Mouse (Mus musculus): ENCODE measurements around the gene Wwox. TPM values are rescaled to one million over a fixed set of nuclear protein-coding genes. Genes with fewer than 3 reads are reported as not detected.

Wwox gene
- polyA plus RNA-seq, 1 experiment from 2014 or later, result 13.8 TPM

DNA sequence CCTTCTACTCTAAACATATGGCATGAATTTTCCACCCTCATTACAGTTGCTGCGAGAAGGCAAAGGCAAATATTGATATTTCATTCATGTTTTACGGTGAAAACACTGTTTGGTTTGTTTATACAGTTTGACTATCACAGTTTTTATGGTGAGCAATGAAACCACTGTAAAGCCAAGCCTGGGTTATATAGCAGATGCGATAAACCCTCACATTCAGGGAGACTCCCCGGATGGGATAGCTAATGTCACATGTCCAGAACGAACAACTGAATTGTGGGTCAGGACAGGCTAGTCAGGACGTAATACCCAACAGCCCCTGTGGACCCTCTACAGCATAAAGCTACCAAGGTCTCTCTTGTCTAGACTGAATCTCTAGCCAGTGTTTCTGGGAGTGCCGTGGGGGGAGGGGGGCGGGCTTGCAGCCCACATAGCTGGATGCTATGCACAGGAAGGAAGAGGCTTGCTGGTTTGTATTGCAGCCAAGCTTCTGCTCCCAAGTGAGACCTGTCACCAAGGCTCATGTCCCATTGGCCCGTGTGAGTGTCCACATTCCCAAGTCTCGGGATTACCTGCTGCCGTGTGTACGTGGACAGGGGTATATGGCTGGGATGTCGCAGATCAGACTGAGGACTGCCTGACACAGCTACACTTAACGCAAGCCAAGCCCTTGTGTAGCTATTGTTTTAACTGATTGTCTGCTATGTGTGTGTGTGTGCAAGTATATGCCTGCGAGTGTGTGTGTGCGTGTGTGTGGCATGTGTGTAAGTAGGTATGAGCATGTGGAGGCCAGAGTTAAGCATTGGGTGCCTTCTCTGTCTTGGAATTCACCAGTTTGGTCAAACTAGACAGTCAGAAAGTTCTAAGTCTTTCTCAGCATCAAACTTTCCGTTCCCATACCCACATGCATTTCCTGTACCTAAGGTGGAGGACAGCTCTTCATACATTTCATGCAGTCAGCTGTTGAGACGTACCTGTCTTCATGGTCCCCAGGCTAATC, 66.2 kb downstream of the Wwox start:
- Histone ChIP-seq H3K27ac (ENCODE audit: low read depth, low read length) (no peak overlapping the region), H3K4me1 (replicated peaks; ENCODE audit: control insufficient read depth, insufficient read depth, low read length) (peaks cover 4% of the 10 kb centered on the region; the same call in 1 of the 2 replicates), H3K9ac (ENCODE audit: low read length) (no peak overlapping the region), H3K4me2 (ENCODE audit: low read depth, low read length, severe bottlenecking) (no peak overlapping the region), H3K4me3 (ENCODE audit: low read depth, low read length) (no peak overlapping the region), H3K36me3 (ENCODE audit: control insufficient read depth, insufficient read depth, low read length) (no peaks in the 10 kb centered on the region), H3K27me3 (ENCODE audit: control insufficient read depth, insufficient read depth, low read length) (no peaks in the 10 kb centered on the region), H3K9me3 (ENCODE audit: control insufficient read depth, low read length) (no peaks in the 10 kb centered on the region)
- 91% methylated on average over 18 of the region's 18 CpGs for WGBS
- DNase-seq (ENCODE audit: low spot score) (peak; percentile 42), ATAC-seq (replicated peaks; ENCODE audit: low FRiP score) (no peak)

DNA sequence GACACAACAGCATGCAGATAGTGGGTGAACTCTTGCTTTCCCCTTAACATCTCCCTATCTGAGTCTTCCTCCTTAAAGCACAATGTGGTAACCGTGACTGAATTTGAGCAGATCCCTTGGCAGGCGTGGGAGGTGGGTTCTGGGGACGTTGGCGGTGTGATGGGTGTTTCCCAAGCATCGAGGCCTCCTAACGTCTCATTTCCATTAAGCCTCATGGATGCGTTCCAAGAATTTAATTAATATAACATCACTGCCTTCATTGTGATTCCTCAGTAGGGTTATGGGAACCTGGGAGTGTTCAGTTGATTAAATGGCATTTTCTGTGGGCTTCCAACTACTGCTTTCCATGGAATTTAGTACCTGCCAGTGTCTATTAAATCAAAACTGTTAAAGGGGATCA, 67.9 kb downstream of the Wwox start:
- no peaks in the 10 kb centered on the region for H3K27me3 ChIP-seq (ENCODE audit: control insufficient read depth, insufficient read depth, low read length)
- H3K4me1 ChIP-seq (replicated peaks; ENCODE audit: control insufficient read depth, insufficient read depth, low read length), result peaks cover 2% of the 10 kb centered on the region; the same call in 1 of the 2 replicates
- H3K4me3 ChIP-seq (ENCODE audit: low read depth, low read length), result no peak overlapping the region
- no peak overlapping the region for H3K27ac ChIP-seq (ENCODE audit: low read depth, low read length)
- peak; percentile 22 for DNase-seq (ENCODE audit: low spot score)
- H3K4me2 ChIP-seq (ENCODE audit: low read depth, low read length, severe bottlenecking), result no peak overlapping the region
- 70% methylated on average over 7 of the region's 7 CpGs for WGBS
- no peak overlapping the region for H3K9ac ChIP-seq (ENCODE audit: low read length)
- H3K36me3 ChIP-seq (ENCODE audit: control insufficient read depth, insufficient read depth, low read length), result no peaks in the 10 kb centered on the region
- H3K9me3 ChIP-seq (ENCODE audit: control insufficient read depth, low read length), result no peaks in the 10 kb centered on the region
- no peak for ATAC-seq (replicated peaks; ENCODE audit: low FRiP score)

GRCm38 (mm10) chr8:114510226-114510625, 70.8 kb downstream of the Wwox start:
- WGBS, result 68% methylated on average over 1 of the region's 1 CpGs
- H3K36me3 ChIP-seq (ENCODE audit: control insufficient read depth, insufficient read depth, low read length), result no peaks in the 10 kb centered on the region
- no peak overlapping the region for H3K27ac ChIP-seq (ENCODE audit: low read depth, low read length)
- H3K9me3 ChIP-seq (ENCODE audit: control insufficient read depth, low read length), result no peaks in the 10 kb centered on the region
- ATAC-seq (replicated peaks; ENCODE audit: low FRiP score), result no peak
- H3K4me2 ChIP-seq (ENCODE audit: low read depth, low read length, severe bottlenecking), result no peak overlapping the region
- H3K27me3 ChIP-seq (ENCODE audit: control insufficient read depth, insufficient read depth, low read length), result peaks cover 7% of the 10 kb centered on the region
- H3K9ac ChIP-seq (ENCODE audit: low read length), result no peak overlapping the region
- no peaks in the 10 kb centered on the region for H3K4me1 ChIP-seq (replicated peaks; ENCODE audit: control insufficient read depth, insufficient read depth, low read length)
- H3K4me3 ChIP-seq (ENCODE audit: low read depth, low read length), result no peak overlapping the region
- DNase-seq (ENCODE audit: low spot score), result peak; percentile 49

- 90% methylated on average over 26 of the region's 26 CpGs for WGBS
- Histone ChIP-seq H3K36me3 (ENCODE audit: control insufficient read depth, insufficient read depth, low read length) (no peaks in the 10 kb centered on the region), H3K9ac (ENCODE audit: low read length) (no peak overlapping the region), H3K9me3 (ENCODE audit: control insufficient read depth, low read length) (no peaks in the 10 kb centered on the region), H3K4me3 (ENCODE audit: low read depth, low read length) (no peak overlapping the region), H3K4me2 (ENCODE audit: low read depth, low read length, severe bottlenecking) (no peak overlapping the region), H3K27me3 (ENCODE audit: control insufficient read depth, insufficient read depth, low read length) (peaks cover 7% of the 10 kb centered on the region), H3K27ac (ENCODE audit: low read depth, low read length) (no peak overlapping the region), H3K4me1 (replicated peaks; ENCODE audit: control insufficient read depth, insufficient read depth, low read length) (no peaks in the 10 kb centered on the region)
- no peak for ATAC-seq (replicated peaks; ENCODE audit: low FRiP score)
- DNase-seq (ENCODE audit: low spot score), result peak; percentile 28
These were observed 72.8 kb downstream of the Wwox start for GRCm38 (mm10) chr8:114512075-114512935.

DNA sequence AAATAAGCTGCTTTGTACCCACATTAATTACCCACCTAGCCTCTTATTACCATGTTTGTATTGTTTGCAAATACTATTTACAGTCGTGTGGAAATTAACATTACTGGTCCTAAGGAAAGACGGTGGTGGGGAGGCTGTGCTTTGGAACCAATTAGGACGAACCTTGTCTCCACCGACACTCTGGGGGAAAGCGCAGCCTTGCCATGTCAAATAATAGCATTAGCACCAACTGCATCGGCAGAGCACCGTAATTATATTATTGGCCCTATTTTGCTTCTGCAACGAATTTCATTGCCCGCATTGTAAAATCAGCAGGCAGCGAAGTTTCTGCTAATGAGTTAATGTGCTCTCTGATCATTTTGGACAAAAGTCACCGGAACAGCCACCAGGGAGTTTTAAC, 75.2 kb downstream of the Wwox start:
- DNase-seq (ENCODE audit: low spot score) (peak; percentile 56), ATAC-seq (replicated peaks; ENCODE audit: low FRiP score) (peak; percentile 60; the same call in 1 of the 2 replicates)
- no peak overlapping the region for H3K4me2 ChIP-seq (ENCODE audit: low read depth, low read length, severe bottlenecking)
- no peaks in the 10 kb centered on the region for H3K36me3 ChIP-seq (ENCODE audit: control insufficient read depth, insufficient read depth, low read length)
- WGBS, result 19% methylated on average over 11 of the region's 11 CpGs
- no peak overlapping the region for H3K27ac ChIP-seq (ENCODE audit: low read depth, low read length)
- peaks cover 7% of the 10 kb centered on the region for H3K27me3 ChIP-seq (ENCODE audit: control insufficient read depth, insufficient read depth, low read length)
- no peak overlapping the region for H3K4me3 ChIP-seq (ENCODE audit: low read depth, low read length)
- H3K9ac ChIP-seq (ENCODE audit: low read length), result no peak overlapping the region
- no peaks in the 10 kb centered on the region for H3K9me3 ChIP-seq (ENCODE audit: control insufficient read depth, low read length)
- no peaks in the 10 kb centered on the region for H3K4me1 ChIP-seq (replicated peaks; ENCODE audit: control insufficient read depth, insufficient read depth, low read length)

DNA sequence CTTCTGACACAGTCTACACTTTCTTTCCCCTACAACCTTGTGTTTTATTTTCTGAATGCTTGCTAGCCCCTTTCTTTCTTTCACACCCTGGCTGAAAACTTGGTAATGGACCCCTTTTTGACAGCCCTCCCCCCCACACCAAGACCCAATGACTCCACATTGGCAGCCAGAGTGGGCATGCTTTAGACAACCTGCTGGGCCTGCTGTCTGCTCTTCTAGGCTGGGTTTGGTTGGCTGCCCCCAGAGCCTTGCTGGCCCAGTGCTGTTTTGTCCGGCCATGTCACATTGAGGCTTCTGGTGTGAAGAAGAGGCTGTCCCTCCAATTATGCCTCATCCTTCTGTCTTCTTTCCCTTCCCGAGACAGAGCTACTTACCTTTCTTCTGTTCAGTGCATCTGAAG, 83.6 kb downstream of the Wwox start:
- H3K36me3 ChIP-seq (ENCODE audit: control insufficient read depth, insufficient read depth, low read length), result no peaks in the 10 kb centered on the region
- no peak overlapping the region for H3K9ac ChIP-seq (ENCODE audit: low read length)
- no peak overlapping the region for H3K4me3 ChIP-seq (ENCODE audit: low read depth, low read length)
- no peak for DNase-seq (ENCODE audit: low spot score)
- H3K27me3 ChIP-seq (ENCODE audit: control insufficient read depth, insufficient read depth, low read length), result no peaks in the 10 kb centered on the region
- 0 out of 2 replicates have a peak, but pooled peaks cover 2% of the 10 kb centered on the region for H3K4me1 ChIP-seq (replicated peaks; ENCODE audit: control insufficient read depth, insufficient read depth, low read length)
- 89% methylated on average over 2 of the region's 2 CpGs for WGBS
- no peak for ATAC-seq (replicated peaks; ENCODE audit: low FRiP score)
- no peak overlapping the region for H3K27ac ChIP-seq (ENCODE audit: low read depth, low read length)
- no peak overlapping the region for H3K4me2 ChIP-seq (ENCODE audit: low read depth, low read length, severe bottlenecking)
- H3K9me3 ChIP-seq (ENCODE audit: control insufficient read depth, low read length), result no peaks in the 10 kb centered on the region

DNA sequence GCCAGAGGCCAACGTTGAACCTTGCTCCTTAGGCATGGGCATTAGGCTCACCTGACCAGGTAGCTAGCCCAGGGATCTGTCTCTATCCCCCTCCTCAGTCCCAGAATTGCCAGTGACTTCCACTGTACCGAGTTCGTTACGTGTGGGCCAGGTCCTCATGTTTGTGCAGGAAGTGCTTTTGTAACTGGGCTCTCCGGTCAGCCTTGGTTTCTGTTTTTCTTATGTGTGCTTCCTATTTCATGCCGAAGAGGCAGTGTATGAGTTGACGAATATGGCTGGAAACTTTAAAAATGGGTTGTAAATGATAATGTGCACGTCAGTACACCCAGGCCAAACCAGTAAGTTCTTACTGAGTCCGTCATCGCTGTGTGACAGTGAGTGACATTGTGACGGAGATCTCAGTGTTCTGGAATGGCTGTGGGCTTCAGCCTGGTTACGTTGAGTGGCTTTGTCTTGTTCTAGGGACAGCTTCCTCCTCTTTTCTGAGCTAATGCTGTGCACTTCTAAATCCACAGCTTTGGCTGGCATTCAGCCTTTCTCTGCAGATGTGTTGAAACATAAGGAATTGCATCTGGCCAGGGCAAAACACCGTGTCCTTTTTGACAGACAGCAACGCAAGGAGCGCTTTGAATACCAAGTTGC, 87.3 kb downstream of the Wwox start:
- Histone ChIP-seq H3K27ac (ENCODE audit: low read depth, low read length) (no peak overlapping the region), H3K4me3 (ENCODE audit: low read depth, low read length) (no peak overlapping the region), H3K36me3 (ENCODE audit: control insufficient read depth, insufficient read depth, low read length) (no peaks in the 10 kb centered on the region), H3K4me1 (replicated peaks; ENCODE audit: control insufficient read depth, insufficient read depth, low read length) (0 out of 2 replicates have a peak, but pooled peaks cover 2% of the 10 kb centered on the region), H3K9ac (ENCODE audit: low read length) (no peak overlapping the region), H3K27me3 (ENCODE audit: control insufficient read depth, insufficient read depth, low read length) (no peaks in the 10 kb centered on the region), H3K9me3 (ENCODE audit: control insufficient read depth, low read length) (no peaks in the 10 kb centered on the region), H3K4me2 (ENCODE audit: low read depth, low read length, severe bottlenecking) (no peak overlapping the region)
- DNase-seq (ENCODE audit: low spot score), result no peak
- 86% methylated on average over 15 of the region's 15 CpGs for WGBS
- ATAC-seq (replicated peaks; ENCODE audit: low FRiP score), result no peak

DNA sequence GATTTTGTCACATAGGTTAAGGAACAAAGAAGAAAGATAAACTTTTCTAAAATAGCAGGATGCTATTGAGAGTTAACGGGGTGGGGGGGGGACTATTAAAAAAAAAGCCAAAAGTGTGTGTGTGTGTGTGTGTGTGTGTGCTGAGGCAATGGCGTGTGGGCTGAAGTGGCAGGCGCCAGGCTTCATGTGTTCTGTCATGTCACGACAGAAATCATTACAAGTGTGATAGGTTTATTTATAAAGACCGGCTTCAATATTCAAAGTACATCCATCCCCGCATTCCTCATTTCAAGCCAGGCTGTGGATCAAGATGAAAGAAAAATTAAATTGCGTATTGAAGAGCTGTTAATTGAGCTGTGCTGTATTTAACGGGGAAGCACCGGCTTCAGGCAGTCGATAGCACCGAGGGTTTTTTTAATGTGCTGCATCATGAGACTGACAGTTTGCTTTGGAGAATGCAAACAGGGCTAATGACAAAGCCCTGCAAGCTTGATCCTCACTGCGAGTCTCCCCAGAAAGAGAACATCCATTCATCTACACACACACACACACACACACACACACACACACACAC, 88.3 kb downstream of the Wwox start:
- Histone ChIP-seq H3K27me3 (ENCODE audit: control insufficient read depth, insufficient read depth, low read length) (no peaks in the 10 kb centered on the region), H3K4me1 (replicated peaks; ENCODE audit: control insufficient read depth, insufficient read depth, low read length) (0 out of 2 replicates have a peak, but pooled peaks cover 2% of the 10 kb centered on the region), H3K9ac (ENCODE audit: low read length) (no peak overlapping the region), H3K36me3 (ENCODE audit: control insufficient read depth, insufficient read depth, low read length) (no peaks in the 10 kb centered on the region), H3K4me3 (ENCODE audit: low read depth, low read length) (no peak overlapping the region), H3K9me3 (ENCODE audit: control insufficient read depth, low read length) (no peaks in the 10 kb centered on the region), H3K27ac (ENCODE audit: low read depth, low read length) (no peak overlapping the region), H3K4me2 (ENCODE audit: low read depth, low read length, severe bottlenecking) (no peak overlapping the region)
- DNase-seq (ENCODE audit: low spot score) (no peak), ATAC-seq (replicated peaks; ENCODE audit: low FRiP score) (no peak)
- 52% methylated on average over 12 of the region's 12 CpGs for WGBS
